Mouse (Mus musculus): ENCODE data around the gene Pepd. TPM values are rescaled to one million over a fixed set of nuclear protein-coding genes. Genes with fewer than 3 reads are reported as not detected.

Pepd gene
- polyA plus RNA-seq, 1 experiment, result 82.1 TPM

DNA sequence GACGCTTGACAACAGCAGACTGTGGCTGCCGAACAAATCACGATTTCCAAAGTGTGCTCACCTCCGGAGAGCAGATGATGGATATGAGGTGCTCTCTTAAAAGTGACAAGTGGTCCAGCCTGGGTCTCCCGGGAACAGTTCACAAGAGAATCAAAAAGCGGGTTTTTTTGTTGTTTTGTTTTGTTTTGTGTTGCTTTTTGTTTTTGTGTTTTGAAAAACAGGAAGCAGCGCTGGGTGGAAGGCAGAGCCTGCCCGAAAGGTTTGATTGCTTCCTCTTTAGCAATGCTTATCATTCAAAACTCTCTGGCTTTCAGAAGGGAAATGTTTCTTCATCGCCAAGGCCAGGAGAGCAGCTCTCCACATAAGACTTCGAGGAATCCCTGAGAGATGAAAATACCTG is 144.8 kb downstream of the Pepd start:
- TF ChIP-seq USF1 (IDR thresholded peaks at IDR 0.05; ENCODE audit: low read depth), result no peak
- TF ChIP-seq MAX (IDR thresholded peaks at IDR 0.05; ENCODE audit: low read depth), result no peak
- TF ChIP-seq E2F4 (IDR thresholded peaks at IDR 0.05; ENCODE audit: insufficient read depth), result no peak
- TF ChIP-seq REST (IDR thresholded peaks at IDR 0.05; ENCODE audit: insufficient read depth, insufficient read length), result no peak
- no peak for TF ChIP-seq MYOG (IDR thresholded peaks at IDR 0.05; ENCODE audit: control insufficient read depth in 1 of 3, insufficient read depth in 1 of 3, insufficient read length in 2 of 3, low read depth in 2 of 3)
- no peaks in the 10 kb centered on the region for H3K27me3 ChIP-seq (ENCODE audit: control insufficient read depth, insufficient read depth, insufficient read length)
- H3K4me2 ChIP-seq (ENCODE audit: low read depth), result peak overlapping the region; percentile 88
- peak overlapping the region; percentile 95 for H3K4me3 ChIP-seq
- peak overlapping the region; percentile 99 for H3ac ChIP-seq (ENCODE audit: control insufficient read depth, insufficient read length)
- peaks cover 39% of the 10 kb centered on the region for H3K79me2 ChIP-seq (ENCODE audit: control insufficient read depth, insufficient read depth)
- H3K36me3 ChIP-seq (ENCODE audit: control insufficient read depth, insufficient read depth), result peaks cover 13% of the 10 kb centered on the region

DNA sequence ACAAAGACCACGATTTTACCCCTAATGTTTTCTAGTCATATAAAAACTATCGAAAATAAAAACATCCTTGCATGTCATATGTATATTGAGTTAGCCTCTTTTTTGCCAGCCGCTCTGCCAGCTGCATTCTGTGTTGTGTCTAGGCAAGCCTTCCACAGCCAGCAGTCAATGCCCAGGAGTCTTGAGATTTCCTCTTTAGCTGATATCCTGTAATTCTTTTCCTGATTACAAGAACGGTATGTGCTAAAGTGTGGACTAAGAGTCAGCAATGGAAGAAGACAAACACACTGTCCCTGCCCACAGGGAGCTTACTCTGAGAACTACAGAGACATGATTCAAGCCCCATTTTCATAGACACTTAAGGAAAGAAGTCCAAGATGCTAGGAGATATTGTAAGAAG is 145.4 kb downstream of the Pepd start:
- peaks cover 34% of the 10 kb centered on the region for H3K79me2 ChIP-seq (ENCODE audit: control insufficient read depth, insufficient read depth)
- H3K36me3 ChIP-seq (ENCODE audit: control insufficient read depth, insufficient read depth), result peaks cover 10% of the 10 kb centered on the region
- H3ac ChIP-seq (ENCODE audit: control insufficient read depth, insufficient read length), result no peak overlapping the region
- H3K27me3 ChIP-seq (ENCODE audit: control insufficient read depth, insufficient read depth, insufficient read length), result no peaks in the 10 kb centered on the region
- peak overlapping the region; percentile 95 for H3K4me3 ChIP-seq
- no peak for TF ChIP-seq TCF3 (IDR thresholded peaks at IDR 0.05; ENCODE audit: insufficient read length, low read depth)
- no peak for TF ChIP-seq E2F4 (IDR thresholded peaks at IDR 0.05; ENCODE audit: insufficient read depth)
- TF ChIP-seq MYOG (IDR thresholded peaks at IDR 0.05; ENCODE audit: control insufficient read depth in 1 of 3, insufficient read depth in 1 of 3, insufficient read length in 2 of 3, low read depth in 2 of 3), result no peak
- no peak for TF ChIP-seq REST (IDR thresholded peaks at IDR 0.05; ENCODE audit: insufficient read depth, insufficient read length)
- no peak for TF ChIP-seq CEBPB (IDR thresholded peaks at IDR 0.05; ENCODE audit: insufficient read depth, poor library complexity, severe bottlenecking)
- TF ChIP-seq POLR2A (IDR thresholded peaks at IDR 0.05; ENCODE audit: insufficient read length, low read depth), result no peak
- no peak for TF ChIP-seq POLR2AphosphoS2 (IDR thresholded peaks at IDR 0.05; ENCODE audit: insufficient read length, low read depth)
- TF ChIP-seq SRF (IDR thresholded peaks at IDR 0.05; ENCODE audit: control insufficient read depth, insufficient read length, low read depth), result no peak
- no peak overlapping the region for H3K4me2 ChIP-seq (ENCODE audit: low read depth)

DNA sequence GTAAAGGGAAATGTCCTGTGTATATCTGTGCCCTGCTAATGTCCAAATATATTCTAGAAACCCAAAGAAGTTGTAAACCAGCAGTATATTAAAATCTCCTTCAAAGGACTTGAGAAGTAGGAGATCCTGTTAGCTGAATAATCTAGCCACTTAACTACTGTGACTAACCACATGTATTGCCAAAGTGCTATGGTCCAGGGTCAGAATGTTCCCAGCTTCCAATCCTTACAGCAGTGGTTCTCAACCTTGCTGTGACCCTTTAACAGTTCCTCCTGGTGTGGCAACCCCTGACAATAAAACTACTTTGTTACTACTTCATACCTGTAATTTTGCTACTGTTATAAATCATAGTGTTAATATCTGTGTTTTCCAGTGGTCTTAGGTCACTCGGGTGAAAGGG is 146.2 kb downstream of the Pepd start:
- TF ChIP-seq SRF (IDR thresholded peaks at IDR 0.05; ENCODE audit: control insufficient read depth, insufficient read length, low read depth) (no peak), POLR2A (IDR thresholded peaks at IDR 0.05; ENCODE audit: insufficient read length, low read depth) (no peak), TCF3 (IDR thresholded peaks at IDR 0.05; ENCODE audit: insufficient read length, low read depth) (no peak)
- no peak overlapping the region for H3K4me2 ChIP-seq (ENCODE audit: low read depth)
- no peaks in the 10 kb centered on the region for H3K27me3 ChIP-seq (ENCODE audit: control insufficient read depth, insufficient read depth, insufficient read length)
- H3K4me3 ChIP-seq, result no peak overlapping the region
- peaks cover 5% of the 10 kb centered on the region for H3K36me3 ChIP-seq (ENCODE audit: control insufficient read depth, insufficient read depth)
- H3K79me2 ChIP-seq (ENCODE audit: control insufficient read depth, insufficient read depth), result peaks cover 26% of the 10 kb centered on the region
- H3ac ChIP-seq (ENCODE audit: control insufficient read depth, insufficient read length), result no peak overlapping the region

DNA sequence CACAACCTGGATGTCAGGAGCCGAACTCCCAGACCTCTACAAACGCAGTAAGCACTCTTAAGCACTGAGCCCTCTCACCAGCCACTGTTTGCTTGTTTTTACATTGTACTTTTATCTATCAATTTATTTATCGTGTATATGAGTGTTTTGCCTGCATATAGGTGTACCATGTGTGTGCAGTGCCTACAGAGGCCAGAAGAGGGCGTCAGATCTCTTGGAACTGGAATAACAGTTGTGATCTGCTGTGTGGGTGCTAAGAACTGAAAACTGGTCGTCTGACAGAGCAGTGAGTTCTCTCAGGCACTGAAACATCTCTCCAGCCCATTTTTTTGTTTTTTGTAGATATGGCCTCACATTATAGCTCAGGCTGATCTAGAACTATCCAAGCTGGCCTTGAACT is 147.3 kb downstream of the Pepd start:
- peaks cover 15% of the 10 kb centered on the region for H3K79me2 ChIP-seq (ENCODE audit: control insufficient read depth, insufficient read depth)
- no peaks in the 10 kb centered on the region for H3K27me3 ChIP-seq (ENCODE audit: control insufficient read depth, insufficient read depth, insufficient read length)
- H3K4me3 ChIP-seq, result no peak overlapping the region
- H3K4me2 ChIP-seq (ENCODE audit: low read depth), result no peak overlapping the region
- no peak for TF ChIP-seq REST (IDR thresholded peaks at IDR 0.05; ENCODE audit: insufficient read depth, insufficient read length)
- TF ChIP-seq MYOG (IDR thresholded peaks at IDR 0.05; ENCODE audit: control insufficient read depth in 1 of 3, insufficient read depth in 1 of 3, insufficient read length in 2 of 3, low read depth in 2 of 3), result no peak
- no peak for TF ChIP-seq SRF (IDR thresholded peaks at IDR 0.05; ENCODE audit: control insufficient read depth, insufficient read length, low read depth)
- no peak for TF ChIP-seq MAX (IDR thresholded peaks at IDR 0.05; ENCODE audit: low read depth)
- TF ChIP-seq MYOD1 (IDR thresholded peaks at IDR 0.05; ENCODE audit: control insufficient read depth in 1 of 3, insufficient read length in 2 of 3, low read depth in 2 of 3), result no peak
- no peak for TF ChIP-seq TCF12 (IDR thresholded peaks at IDR 0.05; ENCODE audit: insufficient read depth, poor library complexity, severe bottlenecking)
- TF ChIP-seq USF1 (IDR thresholded peaks at IDR 0.05; ENCODE audit: low read depth), result no peak
- no peak for TF ChIP-seq TCF3 (IDR thresholded peaks at IDR 0.05; ENCODE audit: insufficient read length, low read depth)
- no peak for TF ChIP-seq POLR2AphosphoS2 (IDR thresholded peaks at IDR 0.05; ENCODE audit: insufficient read length, low read depth)
- TF ChIP-seq POLR2A (IDR thresholded peaks at IDR 0.05; ENCODE audit: insufficient read length, low read depth), result no peak
- no peak for TF ChIP-seq CEBPB (IDR thresholded peaks at IDR 0.05; ENCODE audit: insufficient read depth, poor library complexity, severe bottlenecking)
- TF ChIP-seq E2F4 (IDR thresholded peaks at IDR 0.05; ENCODE audit: insufficient read depth), result no peak
- H3ac ChIP-seq (ENCODE audit: control insufficient read depth, insufficient read length), result no peak overlapping the region
- H3K36me3 ChIP-seq (ENCODE audit: control insufficient read depth, insufficient read depth), result no peaks in the 10 kb centered on the region

DNA sequence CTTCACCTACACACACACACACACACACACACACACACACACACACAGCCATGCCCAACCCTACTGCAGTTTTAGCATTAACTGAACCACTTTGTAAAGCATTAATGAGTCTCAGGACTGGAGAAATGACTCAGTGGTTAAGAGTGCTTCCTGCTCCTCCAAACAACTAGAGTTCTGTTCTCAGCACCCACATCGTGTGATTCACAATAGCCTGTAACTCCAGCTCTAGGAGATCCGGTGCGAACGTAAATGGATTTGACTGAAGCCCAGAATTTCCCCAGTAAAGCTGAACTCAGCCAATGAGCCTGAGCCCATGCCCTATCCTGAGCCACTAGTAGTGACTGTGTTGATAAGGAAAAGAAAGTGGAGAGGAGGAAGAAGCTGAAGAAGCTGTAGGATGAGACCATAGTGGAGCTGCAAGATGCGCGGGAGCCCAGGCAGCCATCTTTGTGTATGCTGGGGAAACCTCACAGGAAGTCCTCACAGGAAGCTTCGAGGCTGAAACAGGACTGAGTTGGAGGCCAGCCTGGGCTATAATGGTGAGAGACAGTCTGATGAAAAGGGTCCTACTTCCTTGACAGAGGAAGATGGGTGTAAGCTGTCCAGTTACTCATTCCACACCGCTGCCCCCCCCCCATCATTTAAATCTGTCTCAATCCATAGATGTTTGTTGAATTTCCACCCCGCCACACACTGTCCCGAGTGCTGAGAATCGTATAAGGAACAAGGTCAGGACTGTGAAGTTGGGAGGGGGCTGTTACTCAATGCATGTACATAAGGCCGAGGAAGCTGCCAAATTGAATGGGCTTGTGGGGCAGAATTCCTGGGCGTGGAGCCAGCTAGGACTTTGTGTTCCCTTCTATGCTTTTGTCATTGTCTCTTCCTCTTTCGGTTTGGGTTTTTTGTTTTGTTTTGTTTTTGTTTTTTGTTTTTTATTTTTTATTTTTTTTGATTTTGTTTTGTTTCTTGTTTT is 152.4 kb downstream of the Pepd start:
- Histone ChIP-seq H3K79me2 (ENCODE audit: control insufficient read depth, insufficient read depth) (no peaks in the 10 kb centered on the region), H3K4me3 (no peak overlapping the region), H3K27me3 (ENCODE audit: control insufficient read depth, insufficient read depth, insufficient read length) (no peaks in the 10 kb centered on the region), H3ac (ENCODE audit: control insufficient read depth, insufficient read length) (no peak overlapping the region), H3K36me3 (ENCODE audit: control insufficient read depth, insufficient read depth) (no peaks in the 10 kb centered on the region), H3K4me2 (ENCODE audit: low read depth) (no peak overlapping the region)
- TF ChIP-seq CEBPB (IDR thresholded peaks at IDR 0.05; ENCODE audit: insufficient read depth, poor library complexity, severe bottlenecking), result no peak
- no peak for TF ChIP-seq MYOD1 (IDR thresholded peaks at IDR 0.05; ENCODE audit: control insufficient read depth in 1 of 3, insufficient read length in 2 of 3, low read depth in 2 of 3)
- no peak for TF ChIP-seq SRF (IDR thresholded peaks at IDR 0.05; ENCODE audit: control insufficient read depth, insufficient read length, low read depth)
- TF ChIP-seq MYOG (IDR thresholded peaks at IDR 0.05; ENCODE audit: control insufficient read depth in 1 of 3, insufficient read depth in 1 of 3, insufficient read length in 2 of 3, low read depth in 2 of 3), result no peak
- TF ChIP-seq POLR2AphosphoS2 (IDR thresholded peaks at IDR 0.05; ENCODE audit: insufficient read length, low read depth), result no peak
- TF ChIP-seq TCF3 (IDR thresholded peaks at IDR 0.05; ENCODE audit: insufficient read length, low read depth), result no peak
- no peak for TF ChIP-seq TCF12 (IDR thresholded peaks at IDR 0.05; ENCODE audit: insufficient read depth, poor library complexity, severe bottlenecking)
- TF ChIP-seq MAX (IDR thresholded peaks at IDR 0.05; ENCODE audit: low read depth), result no peak
- TF ChIP-seq REST (IDR thresholded peaks at IDR 0.05; ENCODE audit: insufficient read depth, insufficient read length), result no peak
- TF ChIP-seq USF1 (IDR thresholded peaks at IDR 0.05; ENCODE audit: low read depth), result no peak

All from myocyte (in vitro differentiated cells).